Mouse (Mus musculus): ENCODE results near the gene Tcf23.
"Not testable (repeated sequence)": the region's sequence is repeated elsewhere in the genome, so short reads cannot be mapped to it uniquely, and the experiment has no call there.

The Tcf23 gene

DNA sequence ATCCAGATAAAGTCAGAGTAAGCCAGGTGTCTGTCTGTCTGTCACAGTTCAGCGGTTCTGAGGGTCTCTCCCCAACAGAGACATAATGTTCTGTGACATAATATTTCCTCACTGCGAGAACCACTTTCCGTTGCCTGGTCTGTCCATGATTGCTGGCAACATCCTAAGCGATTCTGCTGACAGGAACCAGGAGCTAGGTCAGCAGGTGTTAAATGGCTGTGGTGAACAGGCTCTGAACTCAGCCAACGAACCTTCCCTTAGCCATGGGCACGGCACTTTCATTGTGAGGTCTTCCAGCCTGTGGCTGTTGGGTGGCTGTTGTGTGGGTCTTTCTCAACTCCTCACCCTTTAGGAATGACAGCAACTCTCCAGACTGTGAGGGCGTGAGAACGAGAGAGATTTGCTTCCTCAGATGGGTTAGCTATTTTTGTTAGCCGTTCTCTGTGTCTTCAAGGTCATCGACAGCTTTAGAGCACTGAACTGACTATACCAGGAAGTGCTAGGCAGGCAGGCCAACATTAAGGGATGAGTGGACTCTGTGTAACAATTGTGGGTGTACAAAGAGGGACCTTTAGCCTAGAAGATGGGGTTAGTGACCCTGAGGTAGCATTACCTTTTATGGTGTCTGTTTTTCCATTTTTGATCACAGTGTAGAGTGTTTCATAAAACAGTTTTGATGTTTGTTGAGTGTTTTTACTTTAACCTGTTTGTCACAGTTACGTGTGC is 26.6 kb downstream of the Tcf23 start:
- no peak for DNase-seq (ENCODE audit: low read depth, low spot score)

- DNase-seq (ENCODE audit: low read depth, low spot score): peak; percentile 66
These were observed 29.8 kb downstream of the Tcf23 start for GRCm38 (mm10) chr5:30998306-30998705.

GRCm38 (mm10) chr5:30999324-30999723 is 30.9 kb downstream of the Tcf23 start:
- DNase-seq (ENCODE audit: low read depth, low spot score): no peak

- no peak for DNase-seq (ENCODE audit: low read depth, low spot score)
These were observed 31.7 kb downstream of the Tcf23 start for GRCm38 (mm10) chr5:31000122-31000521.

GRCm38 (mm10) chr5:31000993-31001392 is 32.5 kb downstream of the Tcf23 start:
- DNase-seq (ENCODE audit: low read depth, low spot score): no peak

DNA sequence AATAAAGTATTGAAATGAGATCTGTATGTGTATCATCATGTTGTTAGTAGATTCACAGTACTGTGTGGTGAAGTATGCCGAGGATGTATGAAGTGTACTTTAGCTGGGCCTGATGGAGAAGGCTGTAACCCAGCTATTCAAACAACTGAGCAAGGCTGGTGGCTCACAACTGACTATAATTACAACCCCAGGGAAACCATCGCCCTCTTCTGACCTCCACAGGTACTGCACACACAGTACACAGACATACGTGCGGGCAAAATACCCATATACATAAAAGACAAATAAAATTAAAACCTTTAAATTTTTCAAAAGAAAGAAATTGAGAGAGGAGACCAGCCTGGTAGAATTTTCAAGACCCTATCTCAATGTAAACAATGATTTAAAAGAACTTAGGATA is 33.1 kb downstream of the Tcf23 start:
- peak; percentile 61 for DNase-seq (ENCODE audit: low read depth, low spot score)

GRCm38 (mm10) chr5:31004184-31004583 is 35.7 kb downstream of the Tcf23 start:
- peak; percentile 92 for DNase-seq (ENCODE audit: low read depth, low spot score)

DNA sequence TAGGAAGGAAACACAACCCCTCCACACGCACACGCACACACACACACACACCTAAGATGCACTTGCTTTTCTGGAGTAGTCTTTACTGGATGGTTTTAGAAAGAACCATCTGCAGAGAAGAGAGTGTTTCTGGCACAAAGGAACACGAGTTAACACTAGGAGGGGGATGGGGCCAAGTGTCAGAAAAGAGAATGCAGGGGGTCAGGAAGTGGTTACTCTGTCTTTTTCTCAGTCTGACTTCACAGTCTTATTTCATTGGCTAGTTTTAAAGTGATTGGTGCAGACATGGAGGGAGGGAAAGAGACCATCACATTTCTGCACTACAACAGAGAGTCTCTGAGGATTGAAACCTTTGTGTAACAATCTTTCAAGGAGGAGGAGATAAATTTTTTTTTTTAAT is 44.3 kb downstream of the Tcf23 start:
- DNase-seq (ENCODE audit: low read depth, low spot score): no peak

DNA sequence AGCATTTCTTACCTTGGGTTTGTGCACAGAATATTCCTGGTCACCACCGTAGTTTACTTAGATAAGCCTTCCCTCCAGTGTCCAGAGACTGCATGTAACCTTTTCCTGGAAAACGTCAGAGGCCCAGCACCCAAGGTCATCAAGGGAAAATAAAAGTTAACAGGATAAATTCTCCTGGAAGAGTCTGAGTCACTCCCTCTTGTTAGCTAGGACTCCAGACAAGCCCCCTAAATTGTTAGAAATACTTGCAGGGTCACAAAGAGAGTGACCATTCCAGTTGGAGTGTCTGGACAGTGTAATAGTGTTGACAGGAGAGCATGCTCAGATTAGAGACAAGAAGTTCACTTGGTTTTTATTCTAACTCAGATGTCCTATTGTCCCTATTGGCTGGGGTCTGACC is 47.5 kb downstream of the Tcf23 start:
- DNase-seq (ENCODE audit: low read depth, low spot score): no peak

GRCm38 (mm10) chr5:31021790-31022189 is 53.3 kb downstream of the Tcf23 start:
- not testable (repeated sequence) for DNase-seq (ENCODE audit: low read depth, low spot score)

- DNase-seq (ENCODE audit: low read depth, low spot score): no peak
These were observed 54.2 kb downstream of the Tcf23 start for GRCm38 (mm10) chr5:31022690-31023089.

- DNase-seq (ENCODE audit: low read depth, low spot score): peak; percentile 27
These were observed 54.8 kb downstream of the Tcf23 start for GRCm38 (mm10) chr5:31023254-31023653.

DNA sequence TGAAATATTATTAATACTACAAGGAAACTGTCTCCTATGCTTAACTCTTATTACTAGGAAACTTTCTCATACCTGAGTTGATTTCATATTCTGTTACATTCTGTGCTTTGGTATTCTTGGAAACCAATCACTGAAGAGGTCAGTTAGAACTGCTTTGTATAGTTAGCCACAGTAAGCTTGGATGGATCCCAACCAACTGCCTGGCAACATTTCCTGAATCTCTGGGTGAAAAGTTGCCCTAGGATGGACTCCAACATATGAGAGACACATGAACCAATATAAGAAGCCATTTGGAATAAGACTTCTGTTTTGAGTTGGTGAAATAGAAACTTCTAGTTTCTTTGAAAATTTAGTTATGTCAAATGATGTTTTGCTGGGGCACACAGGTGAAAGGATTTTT is 56.2 kb downstream of the Tcf23 start:
- DNase-seq (ENCODE audit: low read depth, low spot score): no peak

All from R1 (cell line).